Mouse (Mus musculus) urinary bladder, postnatal 4 days (tissue): ENCODE results near the gene Mta3.

Experiments
- DNase-seq, 2 experiments: peaks; one replicate each; pipeline ENCODE4 v3.0.0; 2021 to 2022; ENCODE audit warnings: low spot score in 2 of 2

The Mta3 gene

DNA sequence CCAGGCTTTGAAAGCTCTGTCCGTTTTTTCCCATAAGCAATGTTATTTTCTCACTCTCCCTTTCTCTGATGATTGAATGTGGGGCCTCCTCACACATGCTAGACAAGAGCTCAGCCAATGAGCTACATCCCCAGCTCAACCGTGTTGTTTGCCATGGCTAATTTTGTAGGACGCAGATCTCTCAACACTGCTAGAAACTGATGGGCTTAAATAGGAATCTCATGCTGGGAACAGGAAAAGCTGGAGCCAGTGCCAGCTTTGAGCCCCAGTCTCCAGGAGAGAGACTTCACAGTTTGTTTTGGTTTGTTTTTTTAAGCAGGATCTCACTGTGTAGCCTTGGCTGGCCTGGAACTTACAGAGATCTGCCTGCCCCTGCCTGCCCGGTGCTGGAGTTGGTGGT, 53.6 kb downstream of the Mta3 start:
- no peak for DNase-seq

DNA sequence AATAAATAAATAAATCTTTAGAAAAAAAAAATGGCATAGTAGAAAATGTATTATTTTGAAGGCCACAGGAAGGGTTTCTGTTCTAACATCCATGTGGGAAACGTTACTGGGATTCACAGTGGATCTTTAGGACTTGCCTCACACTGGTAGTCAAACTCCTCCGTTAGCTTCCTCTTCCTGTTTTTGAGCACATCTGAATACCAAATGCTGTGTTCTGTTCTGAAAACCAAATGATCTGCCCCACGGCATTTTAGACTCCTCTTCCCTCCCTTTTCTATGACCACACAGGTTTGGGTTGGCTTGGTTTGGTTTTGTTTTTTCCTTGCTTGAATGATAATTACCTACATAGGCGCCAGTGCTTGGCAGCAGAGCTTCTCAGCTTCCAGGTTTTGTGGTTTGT, 58.6 kb downstream of the Mta3 start:
- no peak for DNase-seq

GRCm38 (mm10) chr17:83767064-83767463, 61.1 kb downstream of the Mta3 start:
- no peak for DNase-seq

DNA sequence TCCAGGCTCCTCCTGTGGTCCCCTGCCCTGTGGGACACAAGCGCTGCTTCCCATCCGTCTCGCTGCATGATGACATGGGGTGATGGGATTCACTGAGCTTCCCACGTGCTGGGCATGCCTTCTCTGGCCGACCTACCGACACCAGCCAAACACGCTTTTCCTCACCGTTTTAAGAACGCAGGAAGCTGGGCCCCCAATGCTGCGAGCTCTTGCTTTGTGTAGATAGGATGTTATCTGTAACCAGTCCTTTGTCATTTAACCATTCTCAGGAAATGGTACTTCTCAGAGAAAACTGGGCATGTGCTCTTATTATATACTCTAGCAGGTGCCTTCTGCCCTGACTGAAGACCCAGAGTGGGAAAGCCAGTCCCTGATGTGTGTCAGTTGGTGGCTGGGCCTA, 62.3 kb downstream of the Mta3 start:
- DNase-seq, result no peak

- no peak for DNase-seq
Observed at GRCm38 (mm10) chr17:83770371-83770770, 64.4 kb downstream of the Mta3 start.

GRCm38 (mm10) chr17:83770931-83771330, 65.0 kb downstream of the Mta3 start:
- DNase-seq, result no peak

GRCm38 (mm10) chr17:83772110-83772509, 66.1 kb downstream of the Mta3 start:
- DNase-seq, result no peak

DNA sequence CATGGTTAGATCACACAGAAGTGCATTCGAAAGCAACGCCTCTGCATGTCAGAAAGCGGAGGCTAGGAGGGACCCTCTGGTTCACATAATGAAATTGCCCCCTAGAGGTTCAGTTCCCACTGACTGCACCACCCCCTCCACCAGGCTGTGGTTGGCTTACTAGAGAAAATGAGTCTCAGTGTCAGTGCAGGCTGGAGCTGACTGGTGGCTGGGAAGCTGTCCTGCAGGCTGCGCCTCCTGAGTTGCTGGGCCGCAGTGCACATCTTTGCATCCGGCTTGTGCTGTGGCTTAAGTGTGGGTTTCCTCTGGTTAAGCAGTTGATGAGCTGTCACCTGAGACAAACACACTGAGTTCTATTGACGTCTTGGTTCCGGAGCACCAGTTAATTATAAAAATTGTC, 66.7 kb downstream of the Mta3 start:
- DNase-seq, result no peak

DNA sequence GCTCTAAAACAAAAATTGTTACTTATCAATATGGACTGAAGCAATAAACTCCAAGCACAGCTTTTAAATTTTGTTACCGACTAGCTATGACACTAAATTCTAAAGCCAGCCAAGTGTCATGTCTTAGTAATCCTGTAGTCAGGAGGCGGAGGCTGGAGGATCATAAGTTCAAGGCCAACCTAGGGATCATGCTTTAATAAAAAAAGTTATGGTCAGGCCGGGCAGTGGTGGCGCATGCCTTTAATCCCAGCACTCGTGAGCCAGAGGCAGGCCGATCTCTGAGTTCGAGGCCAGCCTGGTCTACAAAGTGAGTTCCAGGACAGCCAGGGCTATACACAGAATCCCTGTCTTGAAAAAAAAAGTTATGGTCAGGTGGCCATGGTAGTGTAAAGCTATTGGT, 71.0 kb downstream of the Mta3 start:
- no peak for DNase-seq

- no peak for DNase-seq
Observed at GRCm38 (mm10) chr17:83777462-83778051, 71.6 kb downstream of the Mta3 start.

- no peak for DNase-seq
Observed at GRCm38 (mm10) chr17:83780228-83780627, 74.3 kb downstream of the Mta3 start.

GRCm38 (mm10) chr17:83782740-83783139, 76.8 kb downstream of the Mta3 start:
- no peak for DNase-seq

DNA sequence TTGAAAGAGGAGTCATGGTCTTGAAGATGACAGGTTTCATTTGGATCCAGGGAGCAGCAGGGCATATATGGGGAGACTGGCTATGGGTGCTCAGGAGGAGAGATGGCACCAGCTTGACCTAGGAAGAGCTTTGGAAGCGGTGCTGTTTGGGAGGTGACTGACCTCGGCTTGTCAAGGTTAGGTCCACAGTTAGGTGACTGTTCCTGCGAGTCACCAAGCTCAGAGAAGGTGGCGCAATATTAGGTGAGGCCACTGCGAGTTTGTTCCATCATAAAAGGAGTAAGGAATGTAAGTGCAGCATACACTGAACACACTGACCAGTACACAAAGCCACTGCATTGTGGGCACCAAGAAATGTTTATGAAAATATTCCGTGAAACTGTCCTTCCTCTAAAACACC, 80.5 kb downstream of the Mta3 start:
- DNase-seq, result no peak

GRCm38 (mm10) chr17:83790158-83790557, 84.2 kb downstream of the Mta3 start:
- DNase-seq, result no peak

DNA sequence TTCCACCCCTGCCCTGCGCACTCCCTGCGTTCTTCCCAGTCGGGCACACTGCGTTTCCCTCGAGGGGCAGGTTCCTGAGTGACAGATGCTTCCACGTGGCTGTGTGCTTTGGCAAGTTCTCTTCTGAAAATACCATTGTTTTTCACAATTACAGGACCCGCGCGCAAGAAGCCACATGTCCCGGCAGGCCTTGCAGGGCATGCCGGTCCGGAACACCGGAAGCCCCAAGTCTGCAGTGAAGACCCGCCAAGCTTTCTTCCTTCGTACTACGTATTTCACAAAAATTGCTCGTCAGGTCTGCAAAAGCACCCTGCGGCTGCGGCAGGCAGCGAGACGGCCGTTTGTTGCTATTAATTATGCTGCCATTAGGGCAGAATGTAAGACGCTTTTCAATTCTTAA, 86.4 kb downstream of the Mta3 start:
- no peak for DNase-seq

- no peak for DNase-seq
Observed at GRCm38 (mm10) chr17:83795121-83795520, 89.2 kb downstream of the Mta3 start.

GRCm38 (mm10) chr17:83799506-83800050, 93.6 kb downstream of the Mta3 start:
- no peak for DNase-seq

DNA sequence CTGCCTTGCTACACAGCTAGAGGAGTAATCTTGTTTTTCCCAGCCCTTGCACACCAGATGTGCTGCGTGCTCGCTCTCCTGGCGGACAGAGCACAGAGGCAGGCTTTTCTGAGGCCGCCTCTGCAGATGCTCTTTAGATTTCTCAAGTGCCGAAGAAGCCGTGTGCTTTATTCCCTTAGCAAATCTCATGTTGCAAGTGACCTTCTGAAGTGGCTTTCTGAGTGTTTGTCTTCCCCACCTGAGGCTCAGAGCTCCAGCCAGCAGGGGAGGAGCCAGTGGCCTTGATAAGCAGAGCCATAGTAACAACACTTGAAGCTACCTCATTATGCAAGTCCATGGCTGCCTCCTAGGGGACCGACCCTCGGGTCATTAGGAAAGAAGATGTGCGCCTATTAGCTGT, 98.0 kb downstream of the Mta3 start:
- no peak for DNase-seq

GRCm38 (mm10) chr17:83805078-83805477, 99.1 kb downstream of the Mta3 start:
- DNase-seq, result no peak

- no peak for DNase-seq
Observed at GRCm38 (mm10) chr17:83807345-83807744, 101.4 kb downstream of the Mta3 start.

- no peak for DNase-seq
Observed at GRCm38 (mm10) chr17:83807778-83808398, 101.9 kb downstream of the Mta3 start.

DNA sequence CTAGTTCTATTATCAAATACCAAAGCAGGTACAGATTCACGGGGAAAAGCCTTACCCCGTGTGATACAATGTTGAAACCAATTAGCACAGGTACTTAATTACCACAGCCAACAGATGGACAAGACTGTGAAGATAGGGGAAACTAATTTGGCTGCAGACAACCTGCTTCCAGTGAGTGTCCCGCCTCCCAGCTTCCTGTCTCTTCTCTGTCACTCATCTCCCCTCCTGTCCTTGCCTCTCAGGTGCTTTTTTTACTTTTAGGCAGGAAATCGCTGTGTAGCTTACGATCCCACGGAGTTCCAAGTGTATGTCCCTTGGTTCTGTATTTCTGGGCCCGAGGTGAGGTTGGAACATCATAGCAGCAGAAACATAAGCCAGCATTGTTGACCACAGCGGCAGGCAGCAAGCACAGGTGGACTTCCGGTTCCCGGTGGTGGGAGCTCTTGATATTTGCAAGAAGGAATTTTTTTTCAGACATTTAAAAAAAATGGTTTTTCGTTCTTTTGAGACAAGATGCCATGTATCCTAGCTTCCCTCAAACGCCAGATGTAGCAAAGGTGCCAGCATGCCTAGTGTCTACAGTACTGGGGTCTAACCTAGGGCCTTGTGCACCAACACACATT, 102.6 kb downstream of the Mta3 start:
- no peak for DNase-seq

DNA sequence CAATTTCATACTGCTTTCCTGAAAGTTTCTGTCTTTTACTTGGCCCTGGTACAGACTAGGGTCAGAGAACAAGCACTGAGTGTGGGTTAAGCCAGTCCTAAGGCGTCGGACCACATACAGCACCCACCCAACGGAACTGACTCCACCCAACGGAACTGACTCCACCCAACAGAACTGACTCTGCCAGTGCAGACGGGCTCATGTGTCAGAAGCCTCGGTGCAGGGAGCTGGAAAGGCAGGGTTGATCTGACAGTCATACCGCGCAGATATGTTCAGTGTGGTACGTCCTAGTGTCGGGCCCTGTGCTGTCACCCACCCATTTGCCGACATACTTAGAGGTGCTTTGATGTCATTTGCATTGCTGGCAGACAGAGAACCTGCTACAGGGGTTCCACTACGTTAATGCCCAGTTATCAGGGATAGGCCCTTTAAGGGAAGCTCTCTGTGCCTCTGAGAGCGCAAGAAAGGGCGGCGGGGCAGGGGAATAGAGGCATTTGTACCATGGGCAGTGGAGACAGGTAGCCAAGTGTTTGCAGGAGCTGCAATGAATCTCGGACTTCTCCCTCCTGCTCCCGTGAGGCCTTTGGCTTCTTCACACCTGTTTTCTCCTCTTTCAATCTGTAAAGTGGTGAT, 103.3 kb downstream of the Mta3 start:
- DNase-seq, result no peak
